Mouse (Mus musculus) left cerebral cortex, adult 11 months (tissue): ENCODE data around the gene AC134908.4.

Experiments used
- DNase-seq: peaks from one replicate; pipeline ENCODE4 v3.0.0; 2022; ENCODE audit warnings: low spot score

Gene AC134908.4

DNA sequence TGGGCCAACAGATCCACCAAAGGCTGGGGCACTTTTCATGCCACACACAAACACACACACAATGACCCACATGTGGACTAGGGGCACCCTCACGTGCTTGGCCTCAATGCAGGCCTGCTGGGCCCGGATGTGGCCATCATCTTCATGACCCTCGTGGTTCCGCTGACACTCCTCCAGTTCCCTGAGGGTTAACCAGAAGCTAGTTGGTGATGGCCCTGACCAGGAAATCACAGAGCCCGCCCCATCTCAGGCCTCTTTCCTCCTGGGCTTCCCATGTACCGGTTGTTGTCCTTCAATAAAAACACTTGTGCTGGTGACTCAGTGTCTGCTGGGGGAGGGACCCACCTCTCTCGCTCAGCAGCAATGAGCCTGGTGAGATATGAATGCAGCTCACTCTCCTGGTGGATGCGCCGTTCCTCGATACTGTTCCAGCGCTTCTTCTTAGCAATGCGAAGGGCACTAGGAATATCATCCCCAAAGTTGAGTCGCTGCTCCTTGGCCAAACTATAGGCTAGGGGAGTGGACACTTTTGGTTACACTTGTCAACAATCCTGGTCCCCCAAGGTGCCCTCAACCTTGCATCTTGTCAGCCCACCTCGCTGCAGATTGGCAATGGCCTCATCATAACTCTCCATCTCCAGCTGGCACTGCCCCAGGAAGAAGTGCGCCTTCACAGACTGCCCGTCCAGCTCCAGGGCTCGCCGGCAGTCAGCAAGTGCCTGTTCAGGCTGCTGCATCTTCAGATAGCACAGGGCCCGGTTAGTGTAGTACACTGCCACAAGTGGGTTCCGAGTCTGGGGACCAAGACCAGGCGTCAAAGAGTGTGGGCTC, 36.2 kb upstream of the AC134908.4 start:
- no peak for DNase-seq

DNA sequence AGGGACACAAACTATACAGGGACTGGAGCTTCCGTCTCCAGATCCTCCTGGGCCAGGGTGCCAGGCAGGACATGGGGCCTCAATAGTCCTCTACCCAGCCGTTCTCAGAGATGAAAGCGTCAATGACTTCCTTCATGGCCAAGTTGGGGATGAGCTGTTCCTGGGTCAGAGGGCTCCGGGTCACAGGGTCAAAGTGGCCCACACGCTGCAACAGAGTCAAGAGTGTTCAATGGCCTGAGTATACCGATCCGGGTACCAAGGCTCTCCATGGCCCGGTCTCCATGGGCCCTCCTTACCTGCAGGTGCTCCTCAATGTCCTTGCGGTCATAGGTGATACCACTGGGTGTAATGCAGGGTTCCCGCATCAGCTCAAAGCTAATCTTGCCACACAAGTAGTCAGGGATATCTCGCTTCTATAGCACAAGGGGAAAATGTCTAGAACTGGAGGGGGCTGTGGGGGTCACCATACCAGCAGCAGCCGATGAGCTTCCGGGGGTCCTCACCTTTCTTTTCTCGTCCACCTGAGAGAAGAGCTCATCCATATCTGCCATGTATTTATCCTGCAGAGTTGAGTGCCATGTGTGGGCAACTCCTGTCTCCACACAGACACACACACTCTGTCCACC, 35.5 kb upstream of the AC134908.4 start:
- DNase-seq: no peak

DNA sequence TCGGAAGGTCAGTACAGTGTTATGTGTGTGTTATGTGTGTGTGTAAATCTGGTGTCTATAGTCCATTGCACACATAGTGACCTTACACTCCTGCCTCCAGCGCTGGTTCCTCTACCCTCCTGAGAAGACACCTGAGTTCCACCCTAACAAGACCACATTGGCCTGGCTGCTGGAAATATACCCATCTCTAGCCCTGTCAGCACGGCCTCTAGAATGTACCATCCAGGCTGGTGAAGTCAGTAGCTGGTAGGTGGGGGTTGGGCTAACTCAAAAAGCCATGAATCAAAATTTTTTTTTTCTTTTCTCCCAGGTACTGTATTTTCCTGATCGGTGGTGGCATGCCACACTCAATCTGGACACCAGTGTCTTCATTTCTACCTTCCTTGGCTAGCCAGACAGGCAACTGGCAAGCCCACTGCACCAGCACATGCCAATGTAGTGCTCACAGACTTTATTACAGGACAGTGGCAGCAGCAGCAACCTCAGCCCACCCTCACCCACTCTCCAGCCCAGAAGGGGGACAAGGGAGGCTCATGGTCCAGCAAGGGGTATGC, 34.8 kb upstream of the AC134908.4 start:
- no peak for DNase-seq

DNA sequence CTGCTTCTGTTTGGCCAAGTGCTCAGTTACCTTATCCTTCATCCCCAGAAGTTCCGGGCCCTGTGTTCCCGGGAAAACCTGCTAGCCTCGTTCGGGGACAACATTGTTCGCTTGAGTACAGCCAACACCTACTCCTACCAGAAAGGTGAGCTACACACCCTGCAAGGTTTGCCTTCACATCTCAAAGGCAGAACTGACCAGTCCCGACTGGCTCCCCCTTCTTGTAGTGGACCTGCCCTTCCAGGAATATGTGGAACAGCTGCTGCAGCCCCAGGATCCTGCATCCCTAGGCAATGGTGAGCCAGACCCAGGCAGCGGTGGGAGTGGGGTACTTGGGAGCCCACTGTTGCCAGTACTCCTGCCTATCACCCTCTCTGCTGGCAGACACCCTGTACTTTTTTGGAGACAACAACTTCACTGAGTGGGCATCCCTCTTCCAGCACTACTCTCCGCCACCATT, 34.1 kb upstream of the AC134908.4 start:
- no peak for DNase-seq

DNA sequence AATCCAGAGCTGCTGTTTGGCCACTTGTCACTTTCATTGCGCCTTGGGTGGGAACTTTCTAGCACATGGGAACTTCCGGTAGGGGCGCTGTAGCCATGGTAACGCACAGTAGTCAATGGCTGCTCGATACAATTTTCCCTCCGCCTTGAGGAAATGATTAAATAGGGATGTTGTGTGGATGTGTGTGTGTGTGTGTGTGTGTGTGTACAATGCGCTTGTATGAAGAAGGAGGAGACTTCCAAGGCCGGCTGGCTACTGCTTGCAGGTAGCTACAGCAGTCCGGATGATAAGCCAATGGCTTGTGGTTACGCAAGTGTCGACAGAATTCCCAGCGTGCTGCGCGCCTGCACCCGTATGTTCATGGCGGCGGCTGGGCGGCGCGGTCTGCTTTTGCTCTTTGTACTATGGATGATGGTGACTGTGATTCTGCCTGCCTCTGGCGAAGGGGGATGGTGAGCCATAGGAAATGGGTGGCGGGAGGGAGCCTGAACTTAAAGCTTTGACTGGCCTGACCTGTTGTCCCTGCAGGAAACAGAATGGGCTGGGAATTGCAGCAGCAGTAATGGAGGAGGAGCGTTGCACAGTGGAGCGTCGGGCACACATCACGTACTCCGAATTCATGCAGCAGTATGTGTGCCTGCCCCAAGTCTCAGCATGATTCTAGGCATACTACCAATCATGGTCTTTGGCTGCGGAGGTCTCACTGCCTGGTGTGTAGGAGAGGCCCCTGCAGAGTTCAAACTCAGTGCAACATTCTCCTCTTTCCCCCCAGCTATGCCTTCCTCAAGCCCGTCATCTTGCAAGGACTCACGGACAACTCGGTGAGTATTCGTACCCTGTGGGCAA, 33.5 kb upstream of the AC134908.4 start, which contains the start of gene Jmjd8:
Gene Jmjd8, plus strand, starts transcription at position 156 of the 846 bp plus-strand sequence.
- no peak for DNase-seq

DNA sequence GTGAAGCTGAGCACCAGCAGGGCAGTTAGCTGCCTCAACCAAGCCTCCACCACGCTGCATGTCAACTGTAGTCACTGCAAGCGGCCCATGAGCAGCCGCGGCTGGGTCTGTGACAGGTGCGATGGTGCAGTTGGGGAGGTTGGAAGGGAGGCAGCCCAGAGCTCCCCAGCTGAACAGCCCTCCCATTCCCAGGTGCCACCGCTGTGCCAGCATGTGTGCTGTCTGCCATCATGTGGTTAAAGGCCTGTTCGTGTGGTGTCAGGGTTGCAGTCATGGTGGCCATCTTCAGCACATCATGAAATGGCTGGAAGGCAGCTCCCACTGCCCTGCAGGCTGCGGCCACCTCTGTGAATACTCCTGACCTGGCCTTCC, 32.8 kb upstream of the AC134908.4 start:
- no peak for DNase-seq

DNA sequence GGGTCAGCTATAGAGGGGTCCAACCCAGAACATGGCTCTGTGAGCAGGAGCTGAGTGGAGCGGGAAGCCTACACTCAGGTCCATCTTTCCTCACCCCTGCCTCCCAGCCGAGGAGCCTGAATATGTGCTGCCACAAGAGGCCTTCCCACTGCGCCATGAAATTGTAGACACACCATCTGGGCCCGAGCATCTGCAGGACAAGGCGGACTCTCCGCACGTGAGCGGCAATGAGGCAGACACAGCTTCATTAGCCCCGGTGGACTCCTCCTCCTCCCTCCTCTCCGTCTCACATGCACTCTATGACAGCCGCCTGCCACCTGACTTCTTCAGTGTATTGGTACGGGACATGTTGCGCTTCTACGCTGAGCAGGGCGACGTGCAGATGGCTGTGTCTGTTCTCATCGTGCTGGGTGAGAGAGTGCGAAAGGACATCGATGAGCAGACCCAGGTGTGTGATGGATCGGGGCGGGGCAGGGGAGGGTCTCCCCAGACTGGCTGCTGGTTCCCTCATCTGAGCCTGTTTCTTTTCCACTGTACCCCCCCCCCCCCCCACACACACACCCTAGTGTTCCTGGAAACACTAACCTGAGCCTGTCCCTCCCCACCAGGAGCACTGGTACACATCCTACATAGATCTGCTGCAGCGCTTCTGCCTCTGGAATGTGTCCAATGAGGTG, 32.2 kb upstream of the AC134908.4 start:
- no peak for DNase-seq

DNA sequence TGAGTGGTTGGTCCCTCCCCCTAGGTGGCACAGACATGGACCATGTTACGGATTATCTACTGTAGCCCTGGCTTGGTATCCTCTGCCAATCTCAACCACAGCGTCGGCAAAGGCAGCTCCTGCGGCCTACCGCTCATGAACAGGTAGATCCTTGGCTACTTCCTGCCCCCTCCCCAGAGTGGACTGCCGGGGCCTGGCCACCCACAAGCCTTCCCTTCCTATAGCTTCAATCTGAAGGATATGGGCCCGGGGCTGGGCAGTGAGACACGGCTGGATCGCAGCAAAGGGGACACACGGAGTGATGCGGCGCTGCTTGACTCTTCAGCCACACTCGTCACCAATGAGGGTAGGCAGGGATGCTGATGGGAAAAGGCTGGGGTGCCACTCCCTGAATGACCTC, 31.6 kb upstream of the AC134908.4 start:
- DNase-seq: no peak

DNA sequence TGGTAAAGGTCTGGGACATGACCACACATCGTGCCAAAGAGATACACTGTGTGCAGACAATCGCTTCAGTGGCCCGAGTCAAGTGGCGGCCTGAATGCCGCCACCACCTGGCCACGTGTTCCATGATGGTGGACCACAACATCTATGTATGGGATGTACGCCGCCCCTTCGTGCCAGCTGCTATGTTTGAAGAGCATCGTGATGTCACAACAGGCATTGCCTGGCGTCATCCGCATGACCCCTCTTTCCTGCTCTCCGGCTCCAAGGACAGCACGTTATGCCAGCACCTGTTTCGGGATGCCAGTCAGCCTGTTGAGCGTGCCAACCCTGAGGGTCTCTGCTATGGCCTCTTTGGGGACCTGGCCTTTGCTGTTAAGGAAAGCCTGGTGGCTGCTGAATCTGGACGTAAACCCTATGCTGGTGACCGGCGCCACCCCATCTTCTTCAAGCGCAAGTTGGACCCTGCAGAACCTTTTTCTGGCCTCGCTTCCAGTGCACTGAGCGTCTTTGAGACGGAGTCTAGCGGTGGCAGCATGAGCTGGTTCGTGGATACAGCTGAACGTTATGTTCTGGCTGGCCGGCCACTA, 30.6 kb upstream of the AC134908.4 start:
- no peak for DNase-seq

DNA sequence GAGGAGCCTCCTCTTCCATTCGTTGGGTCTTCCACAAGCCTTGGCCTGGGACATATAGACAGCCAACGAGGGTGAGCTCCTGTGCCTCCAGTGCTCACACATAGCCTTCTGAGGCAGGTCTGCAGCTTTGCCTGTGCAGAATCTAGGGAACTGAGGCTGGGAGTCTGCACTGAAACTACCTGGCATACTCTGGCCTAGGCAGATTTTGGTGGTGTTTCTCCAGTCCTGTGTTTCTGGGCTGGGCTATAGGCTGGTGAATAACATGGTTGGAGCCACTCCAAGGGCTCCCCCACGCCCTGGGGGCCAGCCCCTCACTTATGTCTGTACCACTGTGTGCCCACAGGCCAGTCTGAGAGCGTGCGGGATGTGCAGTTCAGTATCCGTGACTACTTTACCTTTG, 29.9 kb upstream of the AC134908.4 start:
- no peak for DNase-seq

DNA sequence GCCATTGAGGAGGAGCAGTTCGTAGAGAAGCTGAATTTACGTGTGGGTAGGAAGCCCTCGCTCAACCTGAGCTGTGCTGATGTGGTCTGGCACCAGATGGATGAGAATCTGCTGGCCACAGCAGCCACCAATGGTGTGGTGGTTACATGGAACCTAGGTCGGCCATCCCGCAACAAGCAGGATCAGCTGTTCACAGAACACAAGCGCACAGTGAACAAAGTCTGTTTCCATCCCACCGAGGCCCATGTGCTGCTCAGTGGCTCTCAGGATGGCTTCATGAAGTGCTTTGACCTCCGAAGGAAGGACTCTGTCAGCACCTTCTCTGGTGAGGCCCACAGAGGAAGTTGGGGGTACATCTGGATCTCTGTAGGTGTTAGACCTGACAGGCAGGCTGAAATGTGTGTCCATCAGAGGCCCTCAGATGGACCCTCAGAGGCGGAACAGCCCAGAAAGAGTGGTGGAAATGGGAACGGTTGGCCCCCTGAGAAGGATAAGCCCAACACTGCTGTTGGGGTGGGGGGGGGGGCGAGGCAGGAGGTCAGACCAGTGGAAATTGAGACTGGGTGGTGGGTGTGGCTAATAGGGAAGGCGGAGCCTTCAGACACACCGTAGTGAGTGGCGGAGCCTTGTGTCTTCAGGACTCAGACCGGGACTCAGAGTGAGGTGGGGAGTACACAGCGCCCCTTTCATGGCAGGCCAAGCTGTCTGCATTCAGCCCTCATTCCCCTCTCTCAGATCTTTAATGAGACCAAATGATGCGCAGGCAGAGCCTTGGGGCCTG, 29.1 kb upstream of the AC134908.4 start:
- DNase-seq: no peak

DNA sequence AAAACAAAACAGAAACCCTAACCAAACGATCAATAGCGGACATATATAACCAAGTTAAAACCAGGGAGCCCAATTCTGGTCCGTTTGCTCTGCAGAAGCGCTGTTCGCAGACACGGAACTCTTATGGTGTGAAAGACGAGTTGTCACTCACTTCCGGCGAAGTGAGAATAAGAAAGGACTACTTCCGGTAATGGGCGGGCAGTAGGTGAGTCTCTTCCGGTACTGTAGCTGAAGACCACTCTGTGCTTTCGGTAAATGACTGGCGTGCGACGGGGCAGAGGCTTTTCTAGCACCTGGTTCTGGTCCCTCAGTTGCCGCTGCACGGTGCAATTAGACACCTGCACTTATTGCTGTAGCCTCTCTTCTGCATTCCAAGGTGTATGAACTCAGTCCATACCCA, 28.0 kb upstream of the AC134908.4 start, which contains the start of gene Wdr24:
Gene Wdr24, plus strand, starts transcription at position 176 of the 400 bp plus-strand sequence.
- peak; percentile 81 for DNase-seq

DNA sequence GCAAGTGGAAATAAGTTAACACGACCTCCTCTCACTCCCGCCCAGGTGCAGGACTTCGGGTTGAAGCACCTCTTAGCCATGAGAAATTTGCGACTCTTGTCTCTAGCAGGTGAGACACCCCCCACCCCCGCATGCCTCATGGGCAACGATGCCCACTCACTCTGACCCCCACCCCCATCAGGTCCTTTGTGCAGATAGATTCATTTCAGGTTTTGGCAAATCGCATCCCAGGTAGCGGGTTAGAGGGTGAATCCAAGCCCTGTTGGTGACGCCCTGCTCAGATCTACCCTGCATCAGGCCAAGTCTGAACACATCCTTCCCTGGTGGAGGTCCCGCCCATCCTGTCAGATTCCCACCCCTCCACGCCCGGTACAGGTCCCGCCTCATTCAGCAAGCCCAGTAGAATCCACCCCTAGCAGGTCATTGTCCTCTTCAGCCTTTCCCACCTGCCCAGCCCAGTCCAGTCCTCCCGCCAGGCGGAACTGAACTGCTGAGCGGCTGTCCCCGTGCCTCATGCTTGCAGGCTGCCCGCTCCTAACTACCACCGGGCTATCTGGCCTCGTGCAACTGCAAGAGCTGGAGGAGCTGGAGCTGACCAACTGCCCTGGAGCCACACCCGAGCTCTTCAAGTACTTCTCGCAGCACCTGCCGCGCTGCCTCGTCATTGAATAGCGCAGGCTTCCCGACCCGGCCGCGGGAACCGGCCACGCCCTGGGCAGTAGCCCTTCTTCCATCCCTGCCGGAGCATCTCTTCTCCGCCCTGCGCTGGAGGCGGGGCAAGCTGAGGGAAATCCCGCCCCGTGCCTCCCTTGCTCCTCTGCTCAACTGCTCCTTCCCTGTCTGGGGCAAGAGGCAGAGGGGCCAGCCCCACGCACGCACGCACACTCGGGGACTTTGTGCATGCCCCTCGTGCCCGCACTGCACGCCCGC, 23.7 kb upstream of the AC134908.4 start:
- no peak for DNase-seq

DNA sequence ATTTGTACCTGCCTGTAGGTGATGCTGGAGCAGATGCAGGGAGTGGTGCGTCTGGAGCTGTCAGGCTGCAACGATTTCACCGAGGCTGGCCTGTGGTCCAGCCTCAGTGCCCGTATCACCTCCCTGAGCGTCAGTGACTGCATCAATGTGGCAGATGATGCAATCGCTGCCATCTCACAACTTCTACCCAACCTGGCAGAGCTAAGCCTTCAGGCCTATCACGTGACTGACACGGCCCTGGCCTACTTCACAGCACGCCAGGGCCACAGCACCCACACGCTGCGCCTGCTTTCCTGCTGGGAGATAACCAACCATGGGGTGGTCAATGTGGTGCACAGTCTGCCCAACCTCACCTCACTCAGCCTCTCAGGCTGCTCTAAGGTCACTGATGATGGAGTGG, 22.2 kb upstream of the AC134908.4 start:
- no peak for DNase-seq

DNA sequence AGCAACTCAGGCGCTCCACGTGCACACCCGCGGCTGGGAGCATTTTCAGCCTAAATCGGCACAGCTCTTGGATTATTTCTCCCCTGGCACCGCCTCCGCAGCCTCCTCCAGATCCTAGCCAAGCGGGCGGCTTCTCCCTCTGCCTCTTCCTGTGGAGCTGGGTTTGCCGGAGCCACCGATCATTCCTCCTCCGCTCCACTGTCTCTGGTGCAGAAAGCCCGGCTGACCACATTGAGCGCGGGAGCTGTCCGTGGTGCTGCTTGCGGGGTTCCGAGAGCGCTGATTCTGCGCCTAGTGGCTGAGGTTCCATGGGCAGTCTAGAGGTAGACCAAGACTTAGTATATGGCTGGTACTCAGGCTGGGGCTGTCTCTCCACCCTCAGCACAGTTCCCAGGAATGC, 18.0 kb upstream of the AC134908.4 start:
- peak; percentile 79 for DNase-seq

DNA sequence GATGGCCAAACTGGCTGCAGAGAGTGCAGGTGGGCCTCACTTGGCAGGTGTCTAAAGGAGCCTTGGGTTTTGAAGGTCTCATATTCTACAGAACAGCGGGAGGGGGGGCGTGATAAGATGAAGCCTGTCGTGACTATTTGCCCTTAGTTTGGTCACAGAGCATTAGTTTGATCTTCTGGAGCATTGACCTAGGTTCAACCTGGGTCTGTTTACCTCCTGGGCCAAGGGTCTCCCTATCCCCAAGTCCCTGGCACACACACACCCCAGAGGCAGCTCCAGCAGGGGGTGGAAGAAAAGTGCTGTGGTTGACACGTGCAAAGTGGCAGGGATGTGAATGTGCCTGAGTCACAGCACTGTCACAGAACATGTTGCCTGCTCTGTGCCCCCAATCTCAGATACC, 15.4 kb upstream of the AC134908.4 start:
- DNase-seq: no peak

DNA sequence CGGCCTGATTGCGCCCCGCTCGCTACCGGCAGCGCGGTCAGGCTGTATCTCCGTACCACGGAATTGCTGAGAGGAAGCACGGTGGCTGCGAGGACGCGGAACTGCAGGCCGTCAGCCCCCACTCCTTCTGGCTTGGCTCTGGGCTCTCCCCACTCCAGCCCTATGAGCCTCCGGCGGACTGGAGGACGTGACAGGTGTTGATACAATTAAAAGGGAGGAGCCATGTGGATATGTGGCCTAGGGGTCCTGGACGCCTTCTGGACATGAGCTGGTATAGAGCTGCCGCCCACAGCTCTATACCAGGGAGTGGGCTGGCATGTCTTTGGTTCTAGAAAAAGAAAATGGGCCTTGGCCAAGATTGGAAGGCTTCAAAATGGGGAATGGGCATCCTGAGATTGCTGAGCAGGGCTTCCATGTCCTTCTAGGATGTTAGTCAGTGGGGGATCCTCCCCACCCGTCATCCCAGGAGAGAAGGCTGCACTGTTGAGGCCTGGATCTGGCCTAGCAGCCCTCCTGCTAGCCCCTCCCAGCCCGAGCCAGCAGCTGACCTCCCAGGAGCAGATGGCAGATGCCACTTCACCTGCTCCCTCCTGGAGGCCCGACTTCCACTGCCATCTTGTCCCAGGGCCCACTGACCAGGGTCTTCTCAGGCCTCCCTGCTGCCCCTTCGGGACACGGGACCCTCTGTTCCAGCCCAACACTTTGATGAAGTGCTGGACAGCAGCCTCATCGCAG, 14.3 kb upstream of the AC134908.4 start:
- no peak for DNase-seq

DNA sequence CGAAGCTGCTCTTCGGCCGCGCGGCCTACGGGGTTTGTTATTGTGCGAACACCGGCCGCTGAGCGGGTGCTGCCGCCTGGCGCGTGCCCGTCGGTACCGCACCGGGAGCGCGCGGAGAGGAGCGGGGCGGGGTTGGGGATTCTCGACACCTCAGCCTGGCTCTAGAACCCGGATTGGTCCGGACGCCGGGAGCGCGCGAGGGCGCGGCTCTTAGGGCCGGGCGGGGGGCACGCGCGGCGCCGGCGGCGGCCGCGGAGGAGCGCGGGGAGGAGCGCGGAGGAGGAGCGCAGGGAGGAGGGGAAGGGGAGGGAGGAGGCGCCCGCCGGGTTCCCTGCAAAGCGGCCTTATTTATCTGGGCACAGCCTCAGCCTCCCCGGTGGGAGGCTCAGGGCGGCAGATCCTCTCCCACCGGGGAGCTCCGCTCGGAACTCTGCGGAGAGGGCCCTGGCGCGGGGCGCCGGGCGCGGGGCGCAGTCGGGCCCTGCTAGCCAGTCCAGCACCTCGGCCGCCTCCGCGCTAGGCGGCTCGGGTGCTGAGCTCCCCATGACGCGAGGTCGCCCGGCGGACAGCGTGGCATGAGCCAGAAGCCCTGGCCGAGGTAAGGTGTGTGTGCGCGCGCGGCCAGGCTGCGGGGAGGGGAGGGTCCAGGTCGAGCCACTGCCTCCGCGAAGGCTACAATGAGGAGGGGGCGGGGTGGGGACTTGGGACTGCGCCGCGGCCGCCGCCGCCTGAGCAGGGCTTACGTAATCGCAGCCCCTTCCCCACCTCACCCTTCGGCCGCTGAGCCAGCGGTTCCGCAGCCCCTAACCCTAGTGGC, 13.5 kb upstream of the AC134908.4 start, which contains the start of gene Fbxl16:
Gene Fbxl16, plus strand, starts transcription at position 297 of the 817 bp plus-strand sequence.
- DNase-seq: peak; percentile 85
